Mouse (Mus musculus) left cerebral cortex, adult 8-10 months (tissue): Measurements from ENCODE around the gene U2af1l4. TPM values are rescaled to one million over a fixed set of nuclear protein-coding genes. Genes with fewer than 3 reads are reported as not detected.

Source experiments
- DNase-seq, 2 experiments: peaks; one replicate each; pipeline ENCODE4 v3.0.0; 2022; ENCODE audit warnings: low spot score in 2 of 2
- total RNA-seq, 4 experiments: library from RNA; stranded (reverse); gene quantifications; 2 replicates each; pipeline ENCODE4 v1.2.4; 2022

U2af1l4 gene
- total RNA-seq = 10 to 100 TPM; 61.5 to 76.6 (median 71.7) TPM

DNA sequence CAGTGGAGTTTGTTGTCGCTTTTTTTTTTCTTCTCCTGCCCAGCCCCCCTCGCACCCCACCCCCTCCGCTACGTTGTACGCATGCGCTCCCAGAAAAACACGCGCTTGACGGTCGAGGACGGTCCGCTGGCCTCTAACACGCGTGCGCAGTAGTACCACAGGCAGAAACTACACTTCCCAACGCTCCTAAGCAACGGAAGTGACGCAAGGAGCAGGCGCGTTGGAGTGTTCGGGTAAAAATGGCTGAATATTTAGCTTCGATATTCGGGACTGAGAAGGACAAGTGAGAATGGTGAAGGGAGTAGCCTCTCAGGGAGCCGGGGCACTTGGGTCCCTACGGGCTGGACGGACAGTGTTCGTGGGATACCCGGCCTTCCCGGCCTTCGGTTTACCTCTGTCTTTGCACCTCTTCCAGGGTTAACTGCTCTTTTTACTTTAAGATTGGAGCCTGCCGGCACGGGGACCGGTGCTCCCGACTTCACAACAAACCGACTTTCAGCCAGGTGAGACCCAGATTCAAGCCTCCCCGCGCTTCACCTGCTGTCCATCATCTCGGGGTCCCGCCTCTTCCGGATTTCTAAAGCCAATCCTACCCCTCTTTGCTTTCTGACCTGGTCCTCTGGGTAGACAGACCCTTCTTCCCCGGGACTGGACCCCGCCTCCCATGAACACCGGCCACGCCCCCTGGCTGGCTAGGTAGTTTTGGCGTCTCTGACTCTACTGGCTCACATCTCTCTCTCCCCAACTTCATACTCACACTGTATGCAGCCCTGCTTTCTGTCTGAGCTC, at the start of gene U2af1l4, which contains the start of the genes Gm49396 and Psenen:
Gene U2af1l4, plus strand, starts transcription at position 185 of the 789 bp plus-strand sequence.
Gene Gm49396, plus strand, starts transcription at position 228 of the 789 bp plus-strand sequence.
Gene Psenen, minus strand, starts transcription at position 511 of the 789 bp plus-strand sequence.
- peak; percentile 80 to 95 for DNase-seq

- DNase-seq = no peak
Observed at GRCm38 (mm10) chr7:30515003-30515760, 47.9 kb upstream of the U2af1l4 start.

GRCm38 (mm10) chr7:30518325-30518724, 44.8 kb upstream of the U2af1l4 start:
- no peak for DNase-seq

- no peak for DNase-seq
Observed at GRCm38 (mm10) chr7:30520396-30520795, 42.7 kb upstream of the U2af1l4 start.

DNA sequence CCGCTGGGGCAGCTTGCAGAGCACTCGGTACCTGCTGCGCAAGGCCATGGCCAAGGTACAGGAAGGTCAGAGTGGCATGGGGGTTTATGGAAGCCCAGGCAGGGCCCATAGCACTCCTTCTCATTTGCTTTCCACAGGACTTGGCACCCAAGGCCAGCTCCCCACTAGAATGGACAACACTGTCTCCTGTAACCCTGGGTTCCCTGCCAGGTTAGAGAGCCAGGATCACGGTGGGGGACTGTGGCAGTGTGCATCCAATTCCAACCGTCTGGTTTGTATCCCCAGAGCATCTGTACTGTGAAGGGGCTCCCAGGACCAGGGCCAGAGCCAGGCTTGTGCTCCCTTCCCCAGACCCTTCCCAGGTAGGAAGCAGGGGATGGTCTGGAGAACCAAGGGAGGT, 42.2 kb upstream of the U2af1l4 start:
- no peak for DNase-seq

DNA sequence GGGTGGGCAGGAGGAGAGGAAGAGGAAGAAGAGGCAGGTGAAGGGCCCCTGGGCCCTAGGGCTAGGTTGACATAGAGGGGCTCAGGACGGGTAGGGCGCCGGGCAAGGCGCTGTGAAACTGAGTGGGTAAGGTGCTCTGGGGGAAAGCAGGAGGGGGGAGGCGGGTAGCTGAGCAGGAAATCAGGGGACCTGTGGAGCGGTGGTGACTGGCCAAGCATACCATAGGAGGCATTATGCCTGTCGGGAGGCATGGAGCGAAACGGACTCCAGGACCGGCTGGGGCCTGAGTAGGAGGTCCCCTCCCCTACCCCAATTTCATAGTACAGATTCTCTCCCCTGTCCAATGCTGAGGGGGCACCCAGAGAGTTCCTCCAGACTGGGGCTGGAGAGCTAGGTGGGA, 40.2 kb upstream of the U2af1l4 start:
- DNase-seq = no peak

DNA sequence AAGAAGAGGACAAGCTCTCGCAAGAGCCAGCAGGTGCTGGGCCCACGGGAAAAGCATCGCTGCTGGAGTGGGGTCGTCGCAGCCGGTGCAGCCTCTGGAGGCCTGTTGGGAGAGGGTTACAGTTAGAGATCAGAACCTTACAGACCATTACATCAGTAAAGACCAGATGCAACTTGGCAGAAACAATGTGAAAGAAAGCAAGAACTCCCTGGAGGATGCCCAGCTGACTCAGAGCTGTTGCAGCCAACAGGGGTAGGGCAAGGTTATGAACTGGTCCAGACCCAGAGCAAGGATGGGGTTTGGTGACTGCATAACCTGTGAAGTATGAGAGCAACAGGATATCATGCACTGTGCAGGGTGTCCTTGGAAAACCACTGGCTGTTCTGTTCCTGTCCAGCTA, 38.6 kb upstream of the U2af1l4 start:
- DNase-seq = no peak

- no peak for DNase-seq
Observed at GRCm38 (mm10) chr7:30525954-30526353, 37.1 kb upstream of the U2af1l4 start.

DNA sequence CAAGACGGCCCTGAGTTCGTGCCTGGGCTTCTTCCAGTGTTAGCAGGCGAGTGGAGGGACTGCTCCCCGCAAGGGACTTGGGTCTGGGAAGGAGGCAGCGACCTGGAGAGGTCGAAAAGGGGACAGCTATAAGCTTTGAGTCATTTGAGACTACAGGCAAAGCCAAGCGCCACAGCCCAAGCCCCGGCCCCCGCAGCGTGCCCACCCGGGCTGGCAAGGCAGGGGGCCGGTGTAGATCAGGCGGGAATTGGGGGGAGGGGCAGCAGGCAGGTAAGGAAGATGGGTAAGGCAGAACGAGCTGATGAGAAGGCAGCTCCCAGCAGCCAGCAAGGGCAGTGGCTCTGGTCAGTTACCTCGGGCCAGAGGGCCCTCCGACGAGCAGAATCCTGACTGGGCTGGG, 36.7 kb upstream of the U2af1l4 start:
- DNase-seq = no peak

- DNase-seq = no peak
Observed at GRCm38 (mm10) chr7:30526981-30527380, 36.1 kb upstream of the U2af1l4 start.

DNA sequence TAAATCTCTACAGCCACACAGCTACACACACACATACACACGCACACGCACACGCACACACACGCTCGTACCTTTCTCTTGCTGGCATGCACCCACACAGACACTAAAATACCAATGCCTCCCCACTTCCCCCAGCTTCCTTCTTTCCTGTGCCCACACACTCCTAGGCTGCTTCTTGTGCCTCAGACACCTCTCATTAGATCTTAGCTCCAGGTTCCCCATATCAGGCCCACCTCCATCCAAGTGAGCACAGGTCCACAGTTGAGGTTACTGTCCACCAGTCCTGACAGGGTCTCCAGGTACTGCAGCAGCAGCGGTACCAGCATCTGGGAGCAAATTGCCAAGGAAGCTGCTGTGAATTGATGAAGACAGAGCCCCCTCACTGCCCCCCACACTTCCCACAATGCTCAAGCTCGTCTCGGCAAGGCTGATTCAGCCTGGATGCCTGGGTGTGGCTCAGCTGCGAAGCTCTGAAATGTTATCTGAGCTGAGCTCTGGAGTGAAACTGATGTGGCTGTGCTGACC, 31.7 kb upstream of the U2af1l4 start:
- peak; percentile 58 to 85 for DNase-seq

GRCm38 (mm10) chr7:30532931-30533330, 30.2 kb upstream of the U2af1l4 start:
- DNase-seq = no peak

DNA sequence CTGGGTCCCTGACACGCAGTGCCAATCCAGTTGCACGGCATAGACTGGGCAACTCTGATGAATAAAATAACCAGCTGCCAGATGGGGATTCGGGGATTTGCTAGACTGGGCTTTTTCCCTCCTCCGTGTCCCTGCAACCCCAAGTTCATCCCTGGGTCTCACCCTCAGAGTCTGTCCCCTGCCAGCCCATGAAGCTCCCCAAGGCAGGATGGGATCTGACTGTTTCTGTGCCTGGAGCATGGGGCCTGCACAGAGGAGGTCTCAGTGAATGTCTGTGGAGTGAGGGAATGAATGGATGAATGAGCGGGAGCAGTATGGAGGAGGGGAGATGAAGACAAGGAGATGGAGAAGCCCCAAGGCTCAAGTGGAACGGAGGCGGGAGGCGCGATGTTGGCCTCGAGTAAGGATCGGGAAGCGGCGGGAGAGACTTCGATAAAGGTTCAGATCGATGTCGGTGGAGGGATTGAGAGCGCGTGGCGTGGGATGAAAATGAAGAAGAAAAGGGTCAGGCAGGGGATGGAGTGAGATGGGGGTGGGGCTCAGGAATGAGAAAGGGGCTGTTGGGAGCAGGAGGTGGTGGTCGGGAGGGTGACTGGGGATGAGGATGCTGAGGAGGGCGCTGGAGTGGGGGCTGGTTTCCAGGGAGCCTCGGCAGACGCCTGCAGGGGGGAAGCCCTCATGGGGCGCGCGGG, 29.0 kb upstream of the U2af1l4 start:
- DNase-seq = no peak

- DNase-seq = peak; percentile 88 to 98
Observed at GRCm38 (mm10) chr7:30534633-30535577, 28.2 kb upstream of the U2af1l4 start, which contains the start of gene Arhgap33. Gene Arhgap33 (minus strand): TSS chr7:30535060.

DNA sequence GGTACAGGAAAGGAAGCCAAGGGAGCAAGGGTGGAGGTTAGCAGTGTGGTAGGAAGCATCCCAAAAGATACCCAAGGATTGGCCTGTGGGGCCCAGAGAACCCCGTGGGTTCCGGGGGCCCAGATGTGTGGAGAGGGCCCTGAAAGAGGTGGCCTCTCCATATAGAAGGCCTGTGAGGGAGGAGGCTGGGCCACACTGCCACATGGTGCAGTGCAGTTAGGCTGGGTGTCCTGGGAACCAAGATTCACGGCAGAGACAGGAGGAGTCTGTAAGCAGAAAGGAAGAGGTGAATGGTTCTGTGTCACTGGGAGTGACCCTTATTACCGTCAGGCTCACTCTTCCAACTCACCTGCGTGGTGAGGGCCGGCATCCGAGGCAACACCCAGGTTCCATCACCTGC, 22.5 kb upstream of the U2af1l4 start:
- no peak for DNase-seq

DNA sequence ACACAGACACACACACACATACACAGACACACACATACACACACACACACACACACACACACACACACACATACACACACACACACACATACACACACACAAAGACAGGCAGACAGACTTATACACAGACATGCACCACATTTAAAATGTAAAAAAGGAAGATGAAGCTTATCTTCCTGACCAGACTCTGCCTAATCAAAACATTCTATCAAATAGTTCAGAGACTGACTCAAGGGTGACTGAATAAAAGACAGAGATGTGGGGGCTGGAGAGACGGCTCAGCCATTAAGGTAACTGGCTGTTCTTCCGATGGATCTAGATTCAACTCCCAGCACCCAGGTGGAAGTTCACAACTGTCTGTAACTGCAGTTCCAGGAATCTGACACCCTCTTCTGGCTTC, 18.8 kb upstream of the U2af1l4 start:
- no peak for DNase-seq

GRCm38 (mm10) chr7:30549880-30550279, 13.2 kb upstream of the U2af1l4 start:
- no peak for DNase-seq

- no peak for DNase-seq
Observed at GRCm38 (mm10) chr7:30550603-30551002, 12.5 kb upstream of the U2af1l4 start.

DNA sequence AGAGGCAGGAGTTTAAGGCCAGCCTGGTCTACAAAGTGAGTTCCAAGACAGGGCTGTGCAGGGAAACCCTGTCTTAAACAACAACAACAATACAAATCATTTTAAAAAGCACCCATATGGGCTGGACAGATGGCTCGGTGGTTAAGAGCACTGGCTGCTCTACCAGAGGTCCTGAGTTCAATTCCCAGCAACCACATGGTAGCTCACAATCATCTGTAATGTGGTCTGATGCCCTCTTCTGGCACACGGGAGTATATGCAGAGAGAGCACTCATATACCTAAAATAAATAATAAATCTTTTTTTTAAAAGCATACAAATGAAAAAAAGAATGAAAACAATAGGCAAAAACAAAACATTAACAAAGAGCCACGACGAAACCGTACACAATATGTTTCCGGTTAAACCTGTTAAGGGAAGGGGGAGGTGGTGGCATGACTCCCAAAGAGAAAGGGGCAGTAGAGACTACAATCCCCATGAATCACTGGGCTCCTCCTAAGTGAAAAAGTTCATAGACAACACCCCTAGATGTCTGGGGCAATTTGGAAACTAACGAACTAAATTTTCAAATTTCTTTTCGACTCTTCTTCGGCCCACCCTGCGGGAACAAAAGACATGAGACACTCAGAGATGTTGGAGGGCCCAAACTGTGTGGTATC, 11.5 kb upstream of the U2af1l4 start:
- no peak for DNase-seq
